Mouse (Mus musculus) frontal cortex, postnatal 10 days (tissue): ENCODE data around the gene Notch4.

Experiments used
- DNase-seq, 2 experiments: peaks; one replicate each; pipeline ENCODE4 v3.0.0; 2022; ENCODE audit warnings: low spot score in 2 of 2, mixed read lengths in 1 of 2

Gene Notch4

DNA sequence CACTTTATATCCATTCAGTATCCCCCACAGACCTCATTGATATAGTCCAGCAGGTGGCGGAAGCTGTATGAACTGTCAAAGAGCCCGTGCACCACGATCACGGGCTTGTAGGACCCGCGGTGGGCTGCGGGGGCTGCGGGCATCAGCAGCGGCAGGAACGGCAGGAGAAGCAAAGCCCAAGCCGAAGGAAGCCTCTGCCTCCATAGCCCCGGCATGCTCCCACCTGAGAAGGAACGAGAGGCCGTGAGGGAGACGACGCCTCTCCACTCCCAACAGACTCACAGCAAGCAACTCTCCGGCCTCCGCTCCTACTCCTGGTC, 62.7 kb downstream of the Notch4 start:
- no peak for DNase-seq

DNA sequence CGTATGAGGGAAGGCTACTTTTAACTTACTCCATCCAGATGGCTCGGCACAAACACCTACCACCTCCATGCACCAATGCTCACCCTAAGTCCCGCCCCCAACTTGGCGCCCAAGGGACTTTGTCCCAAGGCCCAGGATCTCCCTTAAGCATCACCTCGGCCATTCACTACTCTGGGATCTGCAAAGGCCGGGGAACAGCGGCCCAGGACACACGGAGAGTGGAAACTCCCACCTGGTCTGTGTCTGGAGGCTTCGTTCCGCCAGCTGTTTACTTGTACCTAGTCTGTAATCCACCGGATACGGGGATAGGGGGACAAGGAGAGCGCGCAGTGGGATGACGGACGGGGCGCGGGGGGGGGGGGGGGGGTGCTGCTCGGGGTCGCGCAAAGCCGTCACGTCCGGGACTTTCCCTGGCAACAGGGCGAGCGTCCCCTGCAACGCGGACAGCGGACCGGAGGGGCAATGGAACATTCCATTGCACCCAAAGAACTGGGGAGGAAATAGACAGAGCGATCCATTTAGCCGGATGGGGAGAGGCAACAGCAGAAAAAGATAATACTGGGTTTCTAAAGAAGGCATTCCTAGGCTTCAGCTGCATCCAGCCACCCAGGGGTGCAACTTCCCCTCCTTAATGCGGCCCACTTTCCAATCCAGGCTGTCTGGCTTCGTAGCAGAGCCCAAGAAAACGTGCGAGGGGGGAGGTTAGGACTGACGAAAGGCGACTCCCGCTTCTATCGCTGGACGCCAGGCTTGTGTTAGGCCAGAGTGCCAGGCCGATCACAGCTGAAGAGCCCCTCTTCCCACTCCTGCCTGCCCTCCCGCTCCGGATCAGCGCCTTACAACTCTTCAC, 63.2 kb downstream of the Notch4 start:
- peak; percentile 86 to 88 for DNase-seq

DNA sequence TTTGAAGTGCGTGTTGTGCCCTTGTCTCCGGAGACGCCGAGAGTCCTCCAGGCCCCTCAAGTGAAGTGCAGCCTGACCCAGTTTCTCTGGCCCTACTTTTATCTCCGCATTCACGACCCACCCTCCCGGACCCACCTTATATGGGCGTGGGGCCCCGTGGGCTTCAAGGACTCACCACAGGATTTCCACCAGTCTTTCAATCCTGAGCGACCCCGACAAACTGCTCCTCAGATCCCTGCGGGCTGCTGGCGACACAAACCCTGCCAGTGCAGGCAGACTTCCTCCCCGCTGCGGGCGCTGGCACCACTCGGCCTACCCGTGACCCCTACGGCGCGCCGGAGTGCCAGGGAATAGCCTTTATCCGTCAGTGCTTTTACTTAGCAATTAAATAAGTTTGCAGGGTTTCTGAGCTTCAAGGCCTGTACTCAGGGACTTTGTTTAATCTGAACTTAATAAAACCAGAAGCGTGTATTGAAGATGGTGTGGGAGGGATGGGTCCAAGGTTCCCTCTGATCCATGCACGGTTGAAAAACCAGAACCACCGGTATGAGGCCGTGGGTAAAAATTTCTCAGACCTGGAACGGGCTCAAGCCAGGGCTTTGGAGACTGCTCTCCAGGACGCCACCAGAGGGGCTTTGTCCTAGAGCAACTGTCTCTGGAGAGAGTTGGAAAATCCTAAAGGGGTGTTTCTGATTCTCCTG, 64.0 kb downstream of the Notch4 start, which contains the start of gene Ppt2:
Gene Ppt2, minus strand, starts transcription at position 568 of the 701 bp plus-strand sequence.
- DNase-seq = peak in 1 of 2 experiments; percentile 50

DNA sequence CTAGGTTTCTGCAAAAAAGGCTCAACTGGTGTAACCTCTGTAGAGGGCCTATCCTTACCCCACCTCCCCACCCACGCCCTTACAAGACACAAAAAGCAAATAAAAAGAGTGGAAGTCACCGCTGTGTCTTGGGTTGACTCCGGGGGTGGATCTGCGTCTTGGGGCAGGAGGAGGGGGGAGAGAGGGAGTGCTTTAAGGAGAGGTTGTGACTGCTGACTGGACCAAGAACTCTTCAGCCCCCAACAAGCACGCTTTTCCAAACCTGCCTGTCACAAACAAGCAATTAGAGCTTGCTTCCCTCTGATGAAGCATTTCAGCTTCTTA, 64.5 kb downstream of the Notch4 start:
- DNase-seq = no peak

DNA sequence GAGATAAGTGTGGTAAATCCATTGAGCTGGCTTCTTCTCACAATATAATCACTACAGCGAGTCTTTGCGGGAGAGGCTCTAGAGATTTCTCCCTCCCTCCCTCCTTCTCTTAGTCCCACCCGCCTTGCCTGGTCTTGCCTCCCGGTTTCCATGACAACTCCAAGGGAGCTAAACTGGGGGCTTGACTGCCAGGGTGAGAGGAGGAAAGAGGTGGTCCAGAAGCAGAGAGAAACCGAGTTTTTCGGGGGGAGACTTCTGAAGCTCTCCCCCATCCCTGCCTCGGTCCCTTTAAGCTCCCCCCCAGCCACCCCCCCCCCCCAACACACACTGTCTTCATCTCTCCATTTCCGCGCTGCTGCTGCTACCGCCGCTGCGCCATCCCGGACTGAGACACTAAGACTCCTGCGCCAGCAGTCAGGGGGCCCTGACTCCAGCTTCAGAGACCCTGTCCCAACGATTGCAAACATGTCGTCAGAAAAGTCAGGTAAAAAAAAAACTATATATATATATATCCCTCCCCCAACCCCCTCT, 65.2 kb downstream of the Notch4 start, which contains the start of gene Prrt1:
Gene Prrt1, plus strand, starts transcription at position 313 of the 531 bp plus-strand sequence.
- peak in 1 of 2 experiments; percentile 61 for DNase-seq

DNA sequence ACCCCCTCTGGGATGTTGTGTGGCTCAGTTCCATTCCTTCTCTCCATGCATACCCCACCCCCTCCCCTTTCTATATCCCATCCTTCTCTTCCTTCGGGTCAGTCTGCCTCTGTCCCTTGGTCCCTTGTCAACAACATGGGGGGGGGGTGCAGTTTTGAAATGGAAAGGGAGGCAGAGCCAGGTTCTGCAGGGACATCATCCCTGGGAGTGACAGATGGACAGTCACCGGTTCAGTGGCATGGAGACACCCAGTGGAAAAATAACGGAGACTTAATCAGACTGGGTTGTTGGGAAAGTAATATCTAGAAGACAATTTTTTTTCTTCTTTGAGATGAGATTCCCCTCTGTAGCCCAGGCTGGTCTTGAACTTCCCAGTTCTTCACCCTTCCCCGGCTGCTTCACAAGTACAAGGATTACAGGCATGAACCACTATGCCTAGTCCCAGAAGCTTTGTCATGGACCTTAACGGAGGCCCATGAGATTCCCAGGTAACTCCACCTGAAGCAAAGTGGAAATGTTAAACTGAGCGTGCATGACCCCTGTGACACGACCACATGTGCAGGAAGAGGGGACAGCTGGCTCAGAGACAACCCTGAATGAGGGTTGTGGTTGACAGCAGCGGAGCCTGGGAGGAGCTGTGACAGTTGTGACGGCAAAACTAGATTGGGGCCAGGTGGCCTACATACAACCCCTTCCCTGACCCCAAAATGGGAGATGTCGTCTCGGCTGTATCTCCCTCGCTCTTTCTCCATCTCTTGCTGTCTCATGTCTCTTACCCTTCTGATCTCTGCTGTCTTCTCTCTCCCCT, 65.9 kb downstream of the Notch4 start:
- DNase-seq = no peak

DNA sequence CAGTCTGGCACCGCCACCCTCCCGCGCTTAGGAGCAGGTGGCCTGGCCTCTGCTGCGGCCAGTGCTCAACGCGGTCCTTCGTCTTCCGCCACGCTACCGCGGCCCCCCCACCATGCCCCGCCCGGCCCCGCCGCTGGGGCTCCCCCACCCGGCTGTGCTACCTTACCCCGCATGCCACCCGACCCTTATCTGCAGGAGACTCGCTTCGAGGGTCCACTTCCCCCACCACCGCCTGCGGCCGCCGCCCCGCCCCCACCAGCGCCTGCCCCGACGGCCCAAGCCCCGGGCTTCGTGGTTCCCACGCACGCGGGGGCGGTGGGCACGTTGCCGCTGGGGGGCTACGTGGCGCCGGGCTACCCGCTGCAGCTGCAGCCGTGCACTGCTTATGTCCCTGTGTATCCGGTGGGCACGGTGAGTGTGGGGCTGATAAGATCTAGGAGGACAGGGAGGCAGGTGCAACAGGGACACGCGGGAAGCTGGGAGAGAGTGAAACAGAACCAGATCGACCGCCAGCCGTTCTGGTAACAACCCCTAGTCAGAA, 66.8 kb downstream of the Notch4 start:
- peak in 1 of 2 experiments; percentile 41 for DNase-seq

DNA sequence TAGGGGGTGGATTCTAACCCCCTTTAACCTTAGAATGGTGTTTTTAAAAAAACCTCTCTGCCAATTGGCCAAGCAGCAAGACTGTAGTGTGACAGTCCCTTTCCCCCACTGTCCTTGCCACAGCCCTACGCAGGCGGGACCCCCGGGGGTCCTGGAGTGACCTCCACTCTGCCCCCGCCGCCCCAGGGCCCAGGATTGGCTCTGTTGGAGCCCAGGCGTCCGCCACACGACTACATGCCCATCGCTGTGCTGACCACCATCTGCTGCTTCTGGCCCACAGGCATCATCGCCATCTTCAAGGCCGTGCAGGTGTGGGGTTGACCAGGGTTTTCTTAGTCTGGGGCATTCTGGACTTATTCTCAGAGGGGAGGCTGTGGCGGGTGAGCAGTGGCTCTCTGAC, 67.6 kb downstream of the Notch4 start:
- DNase-seq = peak in 1 of 2 experiments; percentile 30

DNA sequence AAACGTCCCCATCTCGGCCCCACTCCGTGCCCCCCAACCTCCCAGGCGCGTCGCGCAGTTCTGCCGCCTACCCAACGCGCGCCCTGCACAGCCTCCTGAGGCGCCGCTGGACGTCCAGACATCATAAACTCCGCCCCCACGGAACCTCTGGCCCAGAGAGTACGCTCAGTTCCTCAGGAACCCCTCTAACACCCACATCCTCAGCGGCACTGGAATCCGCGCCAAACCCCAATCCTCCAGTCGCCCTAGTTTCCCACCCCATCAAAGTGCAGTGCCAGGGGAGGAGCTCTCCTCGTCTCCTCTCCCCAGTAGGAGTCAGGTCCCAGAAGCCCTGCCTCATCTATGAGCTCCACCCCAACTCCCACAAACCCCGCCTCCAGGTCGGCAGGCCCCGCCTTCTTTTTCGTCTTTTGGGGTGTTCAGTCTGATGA, 68.2 kb downstream of the Notch4 start:
- peak; percentile 79 to 85 for DNase-seq

DNA sequence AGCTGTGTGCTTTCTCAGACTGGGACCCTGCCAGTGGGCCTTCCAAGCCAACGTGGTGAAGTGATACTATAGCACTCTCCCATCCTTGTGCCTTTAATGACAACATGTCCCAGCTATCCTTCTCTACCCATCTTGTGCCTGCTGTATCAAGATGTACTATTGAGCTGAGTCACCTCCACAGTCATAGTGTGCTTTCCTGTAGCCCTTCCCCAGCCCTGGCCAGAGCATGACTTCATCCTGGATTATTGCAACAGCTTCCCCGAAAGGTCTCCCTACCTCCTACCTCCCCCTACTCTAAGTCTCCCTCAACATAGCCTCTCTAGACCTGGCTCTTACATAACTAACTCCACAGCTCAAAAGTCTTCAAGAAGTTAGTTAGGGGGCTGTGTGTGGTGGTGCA, 71.6 kb downstream of the Notch4 start:
- no peak for DNase-seq

DNA sequence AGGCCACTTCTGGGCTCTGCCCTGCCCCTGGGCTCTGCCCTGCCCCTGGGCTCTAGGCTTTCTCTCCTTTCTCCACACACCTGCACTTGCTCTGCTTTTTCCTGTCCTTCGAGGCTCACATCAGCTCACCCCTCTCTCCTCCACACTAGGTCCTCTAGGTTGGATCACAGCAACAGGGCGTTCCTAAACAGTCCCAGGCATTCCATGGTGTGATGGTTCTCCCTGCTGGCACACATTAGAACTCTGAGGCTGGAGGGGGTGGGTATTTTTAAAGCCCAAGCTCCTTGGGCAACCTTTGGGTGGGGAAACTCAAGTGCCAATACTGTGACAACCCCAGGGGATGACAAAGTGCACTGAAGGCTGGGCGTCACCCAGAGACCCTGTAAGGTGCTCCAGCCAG, 73.4 kb downstream of the Notch4 start:
- no peak for DNase-seq
